Mouse (Mus musculus) heart, postnatal 10 days (tissue): ENCODE measurements at regions not wholly inside any gene's neighbourhood (a gene's known extent, or its start where the extent isn't known, plus 50 kb on each side); places are given as distances from the start of the nearest gene placed in this dataset.
A peak's percentile ranks its signal among the peaks of the same experiment; 100 is the strongest.
"Not testable (repeated sequence)": the region's sequence is repeated elsewhere in the genome, so short reads cannot be mapped to it uniquely, and the experiment has no call there.

Source experiments
- DNase-seq, 2 experiments: peaks; one replicate each; pipeline ENCODE4 v3.0.0; 2021
- intact Hi-C: fragments of 180-260 bp; cut with DNase I; formaldehyde crosslinking; loops from one replicate; pipeline ENCODE4 v1.15.1; 2025

DNA sequence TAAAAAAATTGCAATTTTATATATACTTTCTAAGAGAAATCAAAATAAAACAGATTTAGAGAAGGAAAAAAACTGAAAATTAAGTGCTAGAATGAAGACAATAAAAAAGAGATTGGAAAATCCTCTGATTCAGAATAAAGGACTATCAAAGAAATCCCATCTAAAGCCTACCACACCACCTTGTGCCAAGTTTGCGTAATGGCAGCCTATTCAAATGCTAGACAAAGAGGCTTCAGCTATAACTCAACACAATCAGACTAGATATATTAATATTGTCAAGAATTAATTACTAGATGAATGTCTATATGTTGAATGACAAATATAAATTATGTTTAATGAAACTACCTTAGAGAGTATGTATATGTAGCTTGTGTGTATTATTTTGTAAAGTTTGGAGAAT, 221.9 kb upstream of the Ascc3 start:
- peak in 1 of 2 experiments; percentile 4 for DNase-seq
- intact Hi-C loops, result loop anchor here (2.0 kb wide), 1 partner anchor 14 kb away; no protein-coding TSS in a partner anchor

- intact Hi-C loops, DNase-seq: not testable (repeated sequence)
These were observed 199.9 kb upstream of the Ascc3 start for GRCm38 (mm10) chr10:50392617-50393016.
